Mouse (Mus musculus): Measurements from ENCODE around the gene Fdxr. TPM values are rescaled to one million over a fixed set of nuclear protein-coding genes. Genes with fewer than 3 reads are reported as not detected.

Gene Fdxr
- polyA plus RNA-seq, 2 experiments, result 12.3 to 13.7 TPM

DNA sequence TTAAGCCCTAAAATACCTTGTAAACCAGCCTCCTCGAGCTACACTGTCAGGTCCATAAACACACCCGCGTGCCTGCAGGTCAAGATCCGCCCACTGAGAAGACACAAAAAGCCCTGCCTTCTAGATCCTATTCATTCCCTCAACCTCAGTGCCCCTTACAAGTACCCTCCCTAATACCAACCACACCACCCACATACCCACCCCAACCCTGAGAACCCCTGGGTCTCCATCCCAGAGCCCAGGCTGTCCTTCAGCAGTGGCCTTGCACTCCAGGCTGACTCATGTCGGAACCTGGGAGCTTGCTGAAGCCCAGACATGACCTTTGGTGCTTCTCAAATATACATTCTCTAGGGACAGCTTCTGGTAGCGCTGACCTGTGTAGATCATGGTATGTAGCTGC is 2.1 kb downstream of the Fdxr start:
- Histone ChIP-seq H3K4me1 (replicated peaks; ENCODE audit: control insufficient read depth in 2 of 2, insufficient read depth in 2 of 2, low read length in 1 of 2) (peaks cover 8 to 27% of the 10 kb centered on the region in 2 experiments), H3K4me3 (ENCODE audit: insufficient read depth in 1 of 2, low read depth in 2 of 2, low read length in 2 of 2) (no peak overlapping the region)

DNA sequence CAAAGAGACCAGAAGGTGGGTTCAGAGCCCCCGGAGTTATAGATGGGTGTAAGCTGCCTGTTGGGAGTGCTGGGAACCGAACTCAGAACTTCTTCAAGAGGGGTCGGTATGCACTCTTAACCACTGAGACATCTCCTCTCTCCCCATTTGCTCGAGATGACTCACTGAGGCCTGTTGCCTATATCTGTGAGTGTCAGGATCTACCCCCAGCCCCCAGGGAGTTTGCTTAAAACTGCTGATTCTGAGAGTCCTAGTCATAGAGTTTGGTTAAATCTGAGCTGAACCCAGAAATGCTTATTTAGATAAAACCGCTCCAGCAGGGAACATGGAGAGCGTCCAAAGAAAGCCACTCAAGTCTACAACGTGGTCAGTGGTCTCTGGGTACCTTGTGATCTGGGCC is 2.7 kb downstream of the Fdxr start:
- no peak for TF ChIP-seq EP300 (IDR thresholded peaks at IDR 0.05; ENCODE audit: low read depth)
- no peak for TF ChIP-seq CTCF (IDR thresholded peaks at IDR 0.05; ENCODE audit: low read depth)
- H3K4me1 ChIP-seq (replicated peaks; ENCODE audit: control insufficient read depth in 2 of 2, insufficient read depth in 2 of 2, low read length in 1 of 2), result peaks cover 6 to 23% of the 10 kb centered on the region in 2 experiments
- H3K36me3 ChIP-seq (replicated peaks; ENCODE audit: control insufficient read depth, insufficient read depth, low read depth), result no peaks in the 10 kb centered on the region
- no peak for ATAC-seq (ENCODE audit: insufficient read depth)
- WGBS (ENCODE audit: insufficient replicate concordance), result 66% methylated on average over 7 of the region's 7 CpGs
- H3K4me2 ChIP-seq (ENCODE audit: low read depth), result no peak overlapping the region
- no peak overlapping the region for H3K27ac ChIP-seq
- DNase-seq (ENCODE audit: low read depth in 3 of 3, low spot score in 3 of 3), result no peak
- H3K9me3 ChIP-seq (ENCODE audit: control insufficient read depth, low read length), result no peaks in the 10 kb centered on the region
- no peaks in the 10 kb centered on the region for H3K27me3 ChIP-seq (ENCODE audit: control insufficient read depth, insufficient read depth, low read length)
- H3K9ac ChIP-seq (replicated peaks), result no peak overlapping the region
- H3K4me3 ChIP-seq (ENCODE audit: insufficient read depth in 1 of 2, low read depth in 2 of 2, low read length in 2 of 2), result no peak overlapping the region

More for the DNA sequence above, 2.1 kb downstream of the Fdxr start:
- no peak overlapping the region for H3K9ac ChIP-seq (replicated peaks)
- WGBS (ENCODE audit: insufficient replicate concordance), result 72% methylated on average over 6 of the region's 6 CpGs
- no peaks in the 10 kb centered on the region for H3K9me3 ChIP-seq (ENCODE audit: control insufficient read depth, low read length)
- H3K27ac ChIP-seq, result no peak overlapping the region
- H3K27me3 ChIP-seq (ENCODE audit: control insufficient read depth, insufficient read depth, low read length), result no peaks in the 10 kb centered on the region
- ATAC-seq (ENCODE audit: insufficient read depth) (no peak), DNase-seq (ENCODE audit: low read depth in 3 of 3, low spot score in 3 of 3) (no peak)
- H3K4me2 ChIP-seq (ENCODE audit: low read depth), result no peak overlapping the region
- no peaks in the 10 kb centered on the region for H3K36me3 ChIP-seq (replicated peaks; ENCODE audit: control insufficient read depth, insufficient read depth, low read depth)
- TF ChIP-seq CTCF (IDR thresholded peaks at IDR 0.05; ENCODE audit: low read depth) (no peak), EP300 (IDR thresholded peaks at IDR 0.05; ENCODE audit: low read depth) (no peak)

DNA sequence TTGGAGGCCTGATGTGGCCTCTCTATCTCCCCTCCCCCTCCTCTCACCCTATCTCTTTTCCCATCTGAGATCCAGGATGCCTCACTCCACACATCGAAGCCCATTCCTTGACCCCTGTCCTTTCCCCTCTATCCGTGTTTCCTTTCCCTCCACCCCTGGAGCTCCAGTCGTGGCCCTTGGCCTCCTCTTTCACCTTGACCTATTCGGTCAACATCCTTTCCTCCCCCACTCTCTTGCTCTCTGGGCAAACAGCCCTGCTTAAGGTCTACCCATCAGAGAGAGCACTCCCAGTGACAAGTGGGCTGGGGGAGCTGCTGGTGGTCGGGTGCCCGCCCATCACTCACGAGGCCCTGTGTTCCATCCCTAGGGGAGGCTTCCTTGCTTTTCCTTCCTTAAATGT is 3.1 kb downstream of the Fdxr start:
- Histone ChIP-seq H3K27me3 (ENCODE audit: control insufficient read depth, insufficient read depth, low read length) (no peaks in the 10 kb centered on the region), H3K4me1 (replicated peaks; ENCODE audit: control insufficient read depth in 2 of 2, insufficient read depth in 2 of 2, low read length in 1 of 2) (peaks cover 6 to 22% of the 10 kb centered on the region in 2 experiments), H3K9ac (replicated peaks) (no peak overlapping the region), H3K27ac (no peak overlapping the region), H3K36me3 (replicated peaks; ENCODE audit: control insufficient read depth, insufficient read depth, low read depth) (no peaks in the 10 kb centered on the region), H3K4me2 (ENCODE audit: low read depth) (no peak overlapping the region), H3K4me3 (ENCODE audit: insufficient read depth in 1 of 2, low read depth in 2 of 2, low read length in 2 of 2) (no peak overlapping the region), H3K9me3 (ENCODE audit: control insufficient read depth, low read length) (no peaks in the 10 kb centered on the region)
- DNase-seq (ENCODE audit: low read depth in 3 of 3, low spot score in 3 of 3) (no peak), ATAC-seq (ENCODE audit: insufficient read depth) (no peak)
- no peak for TF ChIP-seq CTCF (IDR thresholded peaks at IDR 0.05; ENCODE audit: low read depth)
- no peak for TF ChIP-seq EP300 (IDR thresholded peaks at IDR 0.05; ENCODE audit: low read depth)
- WGBS (ENCODE audit: insufficient replicate concordance), result 45% methylated on average over 7 of the region's 7 CpGs

DNA sequence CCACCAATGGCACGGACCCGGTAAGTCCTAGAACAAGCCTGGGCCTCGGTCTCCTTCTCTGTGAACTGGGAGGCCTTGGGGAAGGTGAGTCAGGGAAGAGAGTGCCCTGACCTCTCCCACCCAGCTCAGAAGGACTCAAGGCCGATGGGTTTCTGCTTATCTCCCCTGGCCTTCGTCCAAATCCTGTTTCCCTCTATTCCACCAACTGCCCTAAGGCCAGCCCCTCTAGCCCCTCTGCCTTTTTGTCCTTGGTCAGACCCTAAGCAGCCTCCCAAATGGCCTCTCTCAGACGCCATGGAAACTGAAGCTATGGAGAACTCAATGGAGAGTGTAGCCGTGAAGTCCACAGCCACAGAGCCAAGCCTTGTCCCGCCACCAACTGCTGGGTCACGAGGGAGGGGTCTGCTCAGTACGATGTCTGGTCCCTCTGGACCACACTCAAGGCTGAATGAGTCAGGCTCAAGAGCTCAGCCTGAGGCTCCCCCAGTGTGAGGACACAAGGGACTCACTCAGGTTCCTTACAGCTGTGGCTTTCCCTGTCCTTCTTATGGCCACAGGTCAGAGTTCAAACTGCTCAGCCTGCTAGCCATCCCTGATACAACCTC is 3.9 kb downstream of the Fdxr start:
- whole genome bisulfite sequencing (ENCODE audit: insufficient replicate concordance), result 52% methylated on average over 10 of the region's 10 CpGs
- ATAC-seq (ENCODE audit: insufficient read depth) (no peak), DNase-seq (ENCODE audit: low read depth in 3 of 3, low spot score in 3 of 3) (no peak)
- no peak overlapping the region for H3K9ac ChIP-seq (replicated peaks)
- H3K4me2 ChIP-seq (ENCODE audit: low read depth), result no peak overlapping the region
- no peaks in the 10 kb centered on the region for H3K9me3 ChIP-seq (ENCODE audit: control insufficient read depth, low read length)
- H3K27me3 ChIP-seq (ENCODE audit: control insufficient read depth, insufficient read depth, low read length), result no peaks in the 10 kb centered on the region
- no peak overlapping the region for H3K27ac ChIP-seq
- H3K4me3 ChIP-seq (ENCODE audit: insufficient read depth in 1 of 2, low read depth in 2 of 2, low read length in 2 of 2), result no peak overlapping the region
- H3K36me3 ChIP-seq (replicated peaks; ENCODE audit: control insufficient read depth, insufficient read depth, low read depth), result no peaks in the 10 kb centered on the region
- H3K4me1 ChIP-seq (replicated peaks; ENCODE audit: control insufficient read depth in 2 of 2, insufficient read depth in 2 of 2, low read length in 1 of 2), result peaks cover 4 to 19% of the 10 kb centered on the region in 2 experiments
- TF ChIP-seq CTCF (IDR thresholded peaks at IDR 0.05; ENCODE audit: low read depth), result no peak
- no peak for TF ChIP-seq EP300 (IDR thresholded peaks at IDR 0.05; ENCODE audit: low read depth)

DNA sequence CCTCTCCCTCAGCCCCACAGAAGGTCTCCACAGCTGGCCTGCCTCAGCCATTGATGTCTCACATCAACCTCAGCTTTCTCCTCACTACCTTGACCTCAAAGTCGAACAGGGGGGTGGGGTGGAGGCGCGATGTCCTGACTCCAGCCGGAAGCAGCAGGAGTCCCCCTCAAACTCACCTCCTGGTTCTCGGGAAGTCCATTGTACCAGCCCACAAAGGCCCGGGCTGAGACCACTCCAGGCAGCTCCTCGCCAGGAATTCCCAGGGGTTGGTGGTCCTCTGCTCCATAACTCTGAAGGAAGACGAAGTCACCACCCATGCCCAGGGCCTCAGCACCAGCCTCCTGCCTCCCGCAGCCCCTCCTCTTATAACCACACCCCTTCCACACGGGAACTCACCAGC is 5.4 kb downstream of the Fdxr start:
- peaks cover 0 to 15% of the 10 kb centered on the region in 2 experiments; a peak in 3 of 4 replicates for H3K4me1 ChIP-seq (replicated peaks; ENCODE audit: control insufficient read depth in 2 of 2, insufficient read depth in 2 of 2, low read length in 1 of 2)
- WGBS (ENCODE audit: insufficient replicate concordance), result 68% methylated on average over 10 of the region's 10 CpGs
- no peak overlapping the region for H3K27ac ChIP-seq

More for the DNA sequence above, 5.4 kb downstream of the Fdxr start:
- DNase-seq (ENCODE audit: low read depth in 3 of 3, low spot score in 3 of 3), result no peak
- H3K36me3 ChIP-seq (replicated peaks; ENCODE audit: control insufficient read depth, insufficient read depth, low read depth), result no peaks in the 10 kb centered on the region
- no peak for TF ChIP-seq EP300 (IDR thresholded peaks at IDR 0.05; ENCODE audit: low read depth)
- TF ChIP-seq CTCF (IDR thresholded peaks at IDR 0.05; ENCODE audit: low read depth), result no peak
- ATAC-seq (ENCODE audit: insufficient read depth), result no peak
- no peak overlapping the region for H3K4me2 ChIP-seq (ENCODE audit: low read depth)
- H3K9ac ChIP-seq (replicated peaks), result no peak overlapping the region
- no peaks in the 10 kb centered on the region for H3K9me3 ChIP-seq (ENCODE audit: control insufficient read depth, low read length)
- H3K27me3 ChIP-seq (ENCODE audit: control insufficient read depth, insufficient read depth, low read length), result peaks cover 13% of the 10 kb centered on the region
- H3K4me3 ChIP-seq (ENCODE audit: insufficient read depth in 1 of 2, low read depth in 2 of 2, low read length in 2 of 2), result no peak overlapping the region

Measured in liver, embryonic 14.5 days (tissue).